In genomic region chr13:107367639-107368038, GRCm38 (mm10) we compare ENCODE assay signal across 22 mouse cellular contexts.
DNase-seq lines count a peak whose midpoint lies in the region; ATAC-seq and TF ChIP-seq lines count a peak whose summit lies in the region.
"Had no signal": no experiment of that assay in that cellular context is flagged by ENCODE, and none has a peak within 500 bp of the region (broad histone marks: within the 10 kb centered on the region; RNA-seq: fewer than 3 reads in every experiment).

No protein-coding gene starts in this region.

- DNase-seq in frontal cortex, postnatal 10 days (ENCODE audit: low spot score in 2 of 2) = no peak
- peak; percentile 76 for DNase-seq in brain, adult 2 months (ENCODE audit: low read depth, low spot score)
- peak; percentile 51 for DNase-seq in telencephalon, adult 2 months (ENCODE audit: low read depth, low spot score)
- no peak for DNase-seq in lung, postnatal 36 days
- DNase-seq in forebrain, postnatal 0 days = no peak
- DNase-seq: adrenal gland, adult 2 months; adrenal gland, adult 8-10 months; adrenal gland, postnatal 10 days; adrenal gland, postnatal 14 days; adrenal gland, postnatal 25 days; adrenal gland, postnatal 36 days; B cell, adult 2 months; cerebellum, adult 11 months; cerebellum, adult 11-12 months; cerebellum, adult 18-20 months; cerebellum, adult 2 months had no signal

- ATAC-seq in frontal cortex, adult (ENCODE audit: low TSS enrichment) = peak; percentile 86
- ATAC-seq in forebrain, postnatal 0 days = no peak
- ATAC-seq: activated CD4-positive, CD25-positive, alpha-beta regulatory T cell, adult 4 months; CD4-positive, CD25-positive, alpha-beta regulatory T cell, adult 4 months; Patski had no signal

- TF ChIP-seq CTCF in forebrain, postnatal 0 days (IDR thresholded peaks at IDR 0.05; ENCODE audit: low read depth) = no peak

- 91% methylated on average over 9 of the region's 9 CpGs for WGBS in forebrain, postnatal 0 days

- no peak overlapping the region for H3K27ac ChIP-seq in forebrain, postnatal 0 days (ENCODE audit: low read depth, low read length)

- no peak overlapping the region for H3K4me2 ChIP-seq in forebrain, postnatal 0 days (ENCODE audit: low read depth)

- no peak overlapping the region for H3K4me3 ChIP-seq in forebrain, postnatal 0 days (ENCODE audit: low read depth, low read length)

- no peak overlapping the region for H3K9ac ChIP-seq in forebrain, postnatal 0 days

- no peaks in the 10 kb centered on the region for H3K36me3 ChIP-seq in forebrain, postnatal 0 days (ENCODE audit: insufficient read depth)
- H3K36me3 ChIP-seq: G1E had no signal

- H3K27me3 ChIP-seq in forebrain, postnatal 0 days (ENCODE audit: insufficient read depth, low read length) = no peaks in the 10 kb centered on the region
- H3K27me3 ChIP-seq: CH12.LX, Patski had no signal

- H3K9me3 ChIP-seq in forebrain, postnatal 0 days (ENCODE audit: low read length) = no peaks in the 10 kb centered on the region
- H3K9me3 ChIP-seq: G1E had no signal

- 0 out of 2 replicates have a peak, but pooled peaks cover 3% of the 10 kb centered on the region for H3K4me1 ChIP-seq in forebrain, postnatal 0 days (ENCODE audit: insufficient read depth)

Comparison
In these comparisons a context has a peak if more than half of its experiments do, and no peak if none do; other contexts are left out.
1. DNase-seq: peak in brain, adult 2 months (single experiment) and telencephalon, adult 2 months (single experiment); none in frontal cortex, postnatal 10 days (0 of 2), lung, postnatal 36 days (single experiment) and forebrain, postnatal 0 days (single experiment).